Mouse (Mus musculus) heart, postnatal 10 days (tissue): Measurements from ENCODE around the gene Polr3gl. TPM values are rescaled to one million over a fixed set of nuclear protein-coding genes. Genes with fewer than 3 reads are reported as not detected.

Experiments
- DNase-seq, 2 experiments: peaks; one replicate each; pipeline ENCODE4 v3.0.0; 2021
- intact Hi-C: fragments of 180-260 bp; cut with DNase I; formaldehyde crosslinking; loops from one replicate; pipeline ENCODE4 v1.15.1; 2025
- total RNA-seq, 2 experiments: library from RNA; stranded (reverse); gene quantifications; 2 replicates each; pipeline ENCODE4 v1.2.3; 2021

Gene Polr3gl
- total RNA-seq, 2 experiments from 2014 or later = 24.3 to 30.9 TPM

DNA sequence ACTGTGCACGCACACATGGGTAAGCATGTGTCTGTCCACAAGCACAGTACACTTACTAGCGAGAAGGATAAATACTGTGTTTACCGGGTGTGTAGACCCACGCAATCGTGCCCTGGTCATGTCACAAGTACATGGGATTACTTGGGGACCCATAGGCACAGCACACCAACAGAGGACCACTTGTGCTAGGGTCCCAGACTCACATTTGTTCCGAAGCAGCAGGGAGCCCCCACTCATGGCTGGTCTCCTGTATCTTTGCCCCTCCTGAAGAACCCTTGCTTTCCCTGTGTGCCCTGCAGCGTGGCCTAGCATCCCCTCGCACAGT is 5.0 kb upstream of the Polr3gl start:
- intact Hi-C loops = no loop called here
- peak in 1 of 2 experiments; percentile 11 for DNase-seq

DNA sequence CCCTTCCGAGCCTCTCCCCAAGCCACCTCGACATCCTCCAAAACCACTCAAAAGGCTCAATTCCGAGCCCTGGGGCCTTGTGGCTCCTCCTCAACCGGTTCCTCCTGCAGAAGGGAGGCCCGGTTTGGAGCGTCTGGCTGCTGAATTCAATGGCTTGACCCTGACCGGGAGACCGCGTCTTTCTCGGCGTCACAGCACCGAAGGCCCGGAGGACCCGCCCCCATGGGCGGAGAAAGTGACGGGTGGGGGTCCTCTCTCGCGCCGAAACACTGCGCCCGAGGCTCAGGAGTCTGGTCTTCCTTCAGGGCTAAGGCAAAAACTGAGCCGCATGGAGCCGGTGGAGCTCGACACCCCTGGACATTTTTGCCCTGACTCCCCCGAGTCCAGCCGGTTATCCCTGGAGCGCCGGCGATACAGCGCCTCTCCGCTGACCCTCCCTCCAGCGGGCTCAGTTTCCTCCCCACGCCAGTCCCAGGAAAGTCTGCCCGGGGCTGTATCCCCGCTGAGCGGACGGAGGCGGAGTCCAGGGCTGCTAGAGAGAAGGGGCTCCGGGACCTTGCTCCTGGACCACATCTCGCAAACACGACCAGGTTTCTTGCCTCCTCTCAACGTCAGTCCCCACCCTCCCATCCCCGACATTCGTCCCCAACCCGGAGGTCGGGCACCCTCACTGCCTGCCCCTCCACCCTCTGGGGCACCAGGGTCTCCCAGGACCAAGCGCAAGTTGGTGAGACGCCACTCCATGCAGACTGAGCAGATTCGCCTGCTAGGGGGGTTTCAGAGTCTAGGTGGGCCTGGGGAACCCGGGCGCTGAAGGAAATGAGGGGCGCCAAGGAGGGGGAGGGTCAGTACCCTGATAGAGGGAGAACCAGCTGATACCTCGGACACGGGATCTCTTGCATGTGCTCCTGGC is 4.4 kb upstream of the Polr3gl start:
- intact Hi-C loops = no loop called here

GRCm38 (mm10) chr3:96597435-96597891 is 3.5 kb upstream of the Polr3gl start:
- DNase-seq = peak; percentile 49 to 54
- intact Hi-C loops = no loop called here

More for the DNA sequence above, 4.4 kb upstream of the Polr3gl start:
- peak; percentile 83 to 87 for DNase-seq

DNA sequence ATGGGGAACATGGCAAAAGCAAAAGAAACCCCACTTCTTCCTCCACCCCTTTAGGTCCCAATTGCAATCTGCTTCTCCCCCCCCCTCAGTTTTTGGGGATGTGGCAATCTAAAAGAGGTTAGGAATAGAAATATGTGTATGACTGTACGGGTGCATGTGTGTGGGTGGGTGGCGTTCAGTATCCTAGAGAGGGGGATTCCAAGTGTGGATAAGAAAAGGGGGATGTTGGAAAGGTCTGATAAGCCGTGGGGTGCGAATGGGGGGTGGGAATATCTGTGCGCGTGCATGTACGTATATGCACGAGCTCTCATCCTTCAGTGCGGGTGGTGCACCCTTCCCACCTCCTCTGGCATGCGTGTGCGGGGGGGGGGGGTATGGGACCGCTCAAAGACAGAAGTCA is 2.9 kb upstream of the Polr3gl start:
- intact Hi-C loops = no loop called here

GRCm38 (mm10) chr3:96596228-96596707 is 2.3 kb upstream of the Polr3gl start, which contains the start of gene Ankrd34a:
TSS of gene Ankrd34a (plus strand) at chr3:96596636.
- DNase-seq = peak; percentile 72 to 77

More for the DNA sequence above, 2.9 kb upstream of the Polr3gl start:
- DNase-seq = peak in 1 of 2 experiments; percentile 16

DNA sequence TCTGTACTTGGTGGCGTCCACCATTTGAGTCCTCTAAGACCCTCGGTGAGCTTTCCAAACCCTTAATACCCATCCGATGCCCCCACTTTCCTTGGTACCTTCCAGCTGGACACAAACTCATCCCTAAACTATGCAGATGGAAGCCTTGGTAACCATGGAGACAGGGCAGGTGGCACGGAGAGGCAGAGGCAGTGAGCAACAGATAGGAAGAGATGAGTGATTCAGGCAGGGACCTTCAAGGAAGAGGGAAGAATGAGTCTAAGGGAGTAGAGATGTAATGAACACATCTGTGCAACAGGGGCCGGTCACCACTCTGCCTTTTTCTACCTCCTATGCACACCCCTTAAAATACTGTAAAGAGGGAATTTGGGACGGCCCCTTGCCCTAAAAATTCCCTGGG is 1.7 kb upstream of the Polr3gl start:
- DNase-seq = no peak
- intact Hi-C loops = no loop called here

More at GRCm38 (mm10) chr3:96596228-96596707, 2.3 kb upstream of the Polr3gl start, which contains the start of gene Ankrd34a:
- intact Hi-C loops = no loop called here

- intact Hi-C loops = no loop called here
- no peak for DNase-seq
Measured at GRCm38 (mm10) chr3:96594851-96595250, 870 bp upstream of the Polr3gl start.

GRCm38 (mm10) chr3:96593374-96593773 is 607 bp downstream of the Polr3gl start:
- intact Hi-C loops = no loop called here
- DNase-seq = peak in 1 of 2 experiments; percentile 50

- intact Hi-C loops = no loop called here
- no peak for DNase-seq
Measured at GRCm38 (mm10) chr3:96590657-96591056, 3.3 kb downstream of the Polr3gl start.

GRCm38 (mm10) chr3:96583386-96583785 is 10.6 kb downstream of the Polr3gl start:
- intact Hi-C loops = no loop called here
- no peak for DNase-seq

DNA sequence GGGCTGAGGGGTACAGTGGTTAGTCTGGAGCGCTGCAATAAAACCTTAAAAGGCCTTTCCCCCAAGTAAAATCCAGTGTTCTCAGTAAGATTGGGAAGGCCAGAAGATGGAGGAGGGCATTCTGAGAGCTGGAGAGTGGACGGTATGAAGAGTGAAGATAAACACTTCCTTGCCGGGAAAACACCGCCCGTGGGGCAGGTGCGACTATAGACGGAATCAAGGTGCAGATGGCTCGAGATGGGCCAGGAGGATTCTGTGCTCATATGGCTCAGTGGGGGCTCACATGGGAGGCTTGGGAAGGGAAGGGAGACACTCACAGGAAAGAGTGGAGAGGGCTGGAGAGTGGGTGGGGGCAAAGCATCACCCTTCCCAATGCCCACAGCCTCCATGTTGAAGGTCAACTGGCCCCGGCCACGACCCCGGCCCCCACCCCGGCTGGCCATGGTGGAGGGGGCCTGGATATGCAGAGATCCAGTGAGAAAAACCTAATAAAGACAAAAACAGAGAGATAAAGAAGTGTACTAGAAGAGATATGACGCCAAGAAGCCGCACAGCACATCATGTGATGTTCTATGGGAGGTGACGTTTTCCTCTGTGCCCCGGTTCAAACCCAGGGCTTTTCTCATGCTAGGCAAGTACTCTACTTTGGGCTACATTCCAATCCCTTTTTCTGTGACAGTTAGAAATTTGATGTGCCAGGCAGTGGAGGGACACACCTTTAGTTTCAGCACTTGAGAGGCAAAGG is 12.0 kb downstream of the Polr3gl start:
- intact Hi-C loops = loop anchor here (2.0 kb wide), 1 partner anchor 57 kb away; no protein-coding TSS in a partner anchor
- DNase-seq = no peak

GRCm38 (mm10) chr3:96581141-96581540 is 12.8 kb downstream of the Polr3gl start:
- DNase-seq = no peak
- intact Hi-C loops = loop anchor here (2.0 kb wide), 1 partner anchor 58 kb away; no protein-coding TSS in a partner anchor

- intact Hi-C loops = loop anchor here (1.0 to 2.0 kb wide), 3 partner anchors 29 to 59 kb away; no protein-coding TSS in a partner anchor
- peak; percentile 91 to 95 for DNase-seq
Measured at GRCm38 (mm10) chr3:96579885-96580454, 14.0 kb downstream of the Polr3gl start.

- DNase-seq = peak in 1 of 2 experiments; percentile 29
- intact Hi-C loops = no loop called here
Measured at GRCm38 (mm10) chr3:96579239-96579750, 14.7 kb downstream of the Polr3gl start.

GRCm38 (mm10) chr3:96578561-96579238 is 15.3 kb downstream of the Polr3gl start:
- intact Hi-C loops = no loop called here
- peak in 1 of 2 experiments; percentile 37 for DNase-seq

GRCm38 (mm10) chr3:96577566-96577965 is 16.4 kb downstream of the Polr3gl start:
- DNase-seq = no peak

GRCm38 (mm10) chr3:96576690-96577541 is 17.1 kb downstream of the Polr3gl start, which contains the start of gene Gm16253:
TSS of gene Gm16253 (plus strand) at chr3:96576984.
- intact Hi-C loops = loop anchor here (1.0 kb wide), 1 partner anchor 20 kb away; the partner anchor contains the start of gene Txnip

More at GRCm38 (mm10) chr3:96577566-96577965, 16.4 kb downstream of the Polr3gl start:
- intact Hi-C loops = no loop called here

GRCm38 (mm10) chr3:96576005-96576658 is 17.8 kb downstream of the Polr3gl start:
- intact Hi-C loops = loop anchor here (1.0 kb wide), 1 partner anchor 19 kb away; the partner anchor contains the start of gene Txnip
- DNase-seq = peak; percentile 86 to 90

More at GRCm38 (mm10) chr3:96576690-96577541, 17.1 kb downstream of the Polr3gl start, which contains the start of gene Gm16253:
- peak; percentile 97 to 98 for DNase-seq
